Mouse (Mus musculus) kidney, embryonic 14.5 days (tissue): ENCODE measurements at regions not wholly inside any gene's neighbourhood (a gene's known extent, or its start where the extent isn't known, plus 50 kb on each side); places are given as distances from the start of the nearest gene placed in this dataset.

Experiments
- ATAC-seq: fragments of 200-750 bp; cut with Nextera tagmentation; 2 replicates; pipeline ENCODE4 v1.8.0; 2017; ENCODE audit warnings: moderate number of reproducible peaks, mild to moderate bottlenecking, moderate TSS enrichment, moderate library complexity; ENCODE audit not compliant: low FRiP score, low TSS enrichment
- H3K27ac ChIP-seq: fragments of 300-500 bp; sonication (generic); 2 replicates; pipeline ENCODE4 v1.5.1; 2014; ENCODE audit warnings: low read depth, mild to moderate bottlenecking, low read length, moderate library complexity, mixed read lengths
- H3K27me3 ChIP-seq: fragments of 300-500 bp; sonication (generic); 2 replicates; pipeline ENCODE4 v1.6.1; 2014; ENCODE audit warnings: mild to moderate bottlenecking, low read length; ENCODE audit not compliant: control insufficient read depth, insufficient read depth
- H3K36me3 ChIP-seq: fragments of 300-500 bp; sonication (generic); 2 replicates; pipeline ENCODE4 v1.6.1; 2014; ENCODE audit warnings: low read length, mixed read lengths; ENCODE audit not compliant: control insufficient read depth, insufficient read depth
- H3K4me1 ChIP-seq: fragments of 300-500 bp; sonication (generic); 2 replicates; pipeline ENCODE4 v1.6.1; 2014; ENCODE audit warnings: low read length, mixed read lengths; ENCODE audit not compliant: control insufficient read depth, insufficient read depth
- H3K4me2 ChIP-seq: fragments of 300-500 bp; sonication (generic); replicated peaks from 2 replicates; pipeline ENCODE4 v1.6.1; 2014; ENCODE audit warnings: low read depth, mild to moderate bottlenecking, low read length
- H3K4me3 ChIP-seq: fragments of 300-500 bp; sonication (generic); 2 replicates; pipeline ENCODE4 v1.5.1; 2014; ENCODE audit warnings: mild to moderate bottlenecking, low read length
- H3K9ac ChIP-seq: fragments of 300-500 bp; sonication (generic); 2 replicates; pipeline ENCODE4 v1.6.1; 2014; ENCODE audit warnings: low read depth, mild to moderate bottlenecking, low read length, moderate library complexity
- H3K9me3 ChIP-seq: fragments of 300-500 bp; sonication (generic); 2 replicates; pipeline ENCODE4 v1.6.1; 2016; ENCODE audit warnings: low read length; ENCODE audit not compliant: control insufficient read depth
- WGBS: fragments of 180-500 bp; shearing (Covaris S2); extraction: QIAGEN DNeasy Blood & Tissue Kit; methylation state at CpG from one replicate; pipeline ENCODE4 v1.1.7; 2014; 5-methylcytosine and 5-hydroxymethylcytosine counted together

GRCm38 (mm10) chr13:97498981-97499380, 258.1 kb downstream of the Enc1 start:
- Histone ChIP-seq H3K9me3 (no peaks in the 10 kb centered on the region), H3K27me3 (no peaks in the 10 kb centered on the region), H3K4me1 (no peaks in the 10 kb centered on the region), H3K4me3 (no peak overlapping the region), H3K4me2 (no peak overlapping the region), H3K9ac (no peak overlapping the region), H3K27ac (no peak overlapping the region), H3K36me3 (no peaks in the 10 kb centered on the region)
- 89% methylated on average over 5 of the region's 5 CpGs for WGBS
- no peak for ATAC-seq

DNA sequence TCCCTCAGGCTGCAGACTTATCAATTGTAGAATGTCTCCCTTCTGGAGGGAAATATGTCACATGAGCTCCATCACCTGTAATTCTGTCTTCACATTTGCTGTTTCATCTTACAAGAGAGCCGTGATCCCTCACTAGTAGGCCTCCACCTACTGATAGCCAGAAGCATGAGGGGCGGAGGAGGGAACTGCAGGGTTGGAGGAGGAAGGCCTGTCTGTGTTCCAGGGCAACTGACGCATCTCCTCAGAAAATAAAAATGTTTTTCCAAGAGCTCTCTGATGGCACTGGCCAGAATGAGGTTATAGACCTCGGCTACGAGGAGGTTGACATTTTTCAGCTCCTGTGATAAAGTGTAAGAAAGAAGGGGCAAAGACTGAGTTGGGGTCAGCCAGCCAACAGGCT, 257.0 kb downstream of the Enc1 start:
- no peak overlapping the region for H3K4me3 ChIP-seq
- H3K9ac ChIP-seq, result no peak overlapping the region
- no peak overlapping the region for H3K27ac ChIP-seq
- H3K36me3 ChIP-seq, result no peaks in the 10 kb centered on the region
- 0 out of 2 replicates have a peak, but pooled peaks cover under 1% of the 10 kb centered on the region for H3K4me1 ChIP-seq
- no peak for ATAC-seq
- no peak overlapping the region for H3K4me2 ChIP-seq
- no peaks in the 10 kb centered on the region for H3K9me3 ChIP-seq
- WGBS, result 48% methylated on average over 5 of the region's 5 CpGs
- H3K27me3 ChIP-seq, result no peaks in the 10 kb centered on the region

GRCm38 (mm10) chr13:97494770-97495169, 253.9 kb downstream of the Enc1 start:
- Histone ChIP-seq H3K9ac (no peak overlapping the region), H3K4me1 (peaks cover 6% of the 10 kb centered on the region; the same call in 1 of the 2 replicates), H3K36me3 (no peaks in the 10 kb centered on the region), H3K9me3 (no peaks in the 10 kb centered on the region), H3K4me2 (no peak overlapping the region), H3K27ac (no peak overlapping the region), H3K4me3 (no peak overlapping the region), H3K27me3 (no peaks in the 10 kb centered on the region)
- no peak for ATAC-seq
- WGBS, result 83% methylated on average over 2 of the region's 2 CpGs

GRCm38 (mm10) chr13:97493836-97494235, 252.9 kb downstream of the Enc1 start:
- no peak overlapping the region for H3K27ac ChIP-seq
- WGBS, result 77% methylated on average over 7 of the region's 7 CpGs
- no peak overlapping the region for H3K4me3 ChIP-seq
- ATAC-seq, result no peak
- H3K9me3 ChIP-seq, result no peaks in the 10 kb centered on the region
- peaks cover 6% of the 10 kb centered on the region; the same call in 1 of the 2 replicates for H3K4me1 ChIP-seq
- no peak overlapping the region for H3K9ac ChIP-seq
- no peaks in the 10 kb centered on the region for H3K36me3 ChIP-seq
- no peak overlapping the region for H3K4me2 ChIP-seq
- no peaks in the 10 kb centered on the region for H3K27me3 ChIP-seq

- Histone ChIP-seq H3K4me3 (no peak overlapping the region), H3K9me3 (no peaks in the 10 kb centered on the region), H3K4me1 (peaks cover 12% of the 10 kb centered on the region), H3K36me3 (no peaks in the 10 kb centered on the region), H3K9ac (no peak overlapping the region), H3K27me3 (no peaks in the 10 kb centered on the region), H3K27ac (no peak overlapping the region), H3K4me2 (no peak overlapping the region)
- 82% methylated on average over 17 of the region's 20 CpGs for WGBS
- ATAC-seq, result no peak
Measured at GRCm38 (mm10) chr13:97492958-97493735, 252.2 kb downstream of the Enc1 start.

DNA sequence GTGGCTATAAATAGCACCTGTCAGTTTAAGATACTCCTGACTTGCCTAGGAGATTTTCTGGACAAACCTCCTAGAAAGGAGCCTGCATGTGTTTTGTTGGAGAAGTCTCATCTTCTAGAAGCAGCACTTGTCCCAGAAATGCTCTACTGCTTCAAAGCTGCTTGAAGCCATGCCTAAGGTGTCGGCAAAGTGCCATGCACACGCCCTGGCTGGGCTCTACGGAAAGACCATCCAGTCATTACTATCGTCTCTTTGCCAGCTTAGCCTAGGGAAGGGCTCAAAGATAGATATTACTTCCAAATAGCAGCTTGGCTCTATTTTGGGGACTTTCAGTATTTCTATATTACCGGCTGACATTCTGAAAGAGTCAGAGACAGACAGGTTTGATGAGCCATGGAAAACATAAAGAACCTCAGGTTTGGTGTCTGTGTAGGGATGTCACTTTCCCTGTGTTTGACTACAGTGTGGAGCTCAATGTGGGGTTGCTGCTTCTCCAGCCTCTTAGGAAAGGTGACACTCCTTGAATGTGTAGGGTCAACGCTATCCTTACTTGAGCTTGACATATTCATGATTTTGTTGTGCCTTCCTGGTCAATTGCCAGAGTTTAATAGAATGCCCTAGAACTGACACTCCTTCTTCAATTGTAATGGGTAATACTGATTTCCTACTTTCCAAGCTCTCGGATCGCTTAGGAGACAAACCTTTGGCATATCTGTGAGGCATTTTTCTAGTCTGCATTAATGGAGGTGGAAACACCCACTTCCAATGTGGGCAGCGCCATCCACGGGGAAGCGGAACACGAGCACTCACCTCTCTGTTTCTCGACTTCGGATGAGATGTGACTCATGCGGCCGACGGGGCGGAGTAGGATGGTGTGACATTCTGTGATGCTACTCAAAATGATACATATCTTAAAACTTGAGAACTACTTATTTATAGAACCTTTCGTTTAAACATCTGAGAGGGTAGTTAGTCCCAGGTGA, 251.3 kb downstream of the Enc1 start:
- no peak overlapping the region for H3K4me3 ChIP-seq
- H3K9me3 ChIP-seq, result no peaks in the 10 kb centered on the region
- no peak for ATAC-seq
- no peak overlapping the region for H3K27ac ChIP-seq
- H3K36me3 ChIP-seq, result no peaks in the 10 kb centered on the region
- no peaks in the 10 kb centered on the region; the same call in 1 of the 2 replicates for H3K27me3 ChIP-seq
- peaks cover 17% of the 10 kb centered on the region for H3K4me1 ChIP-seq
- WGBS, result 87% methylated on average over 19 of the region's 19 CpGs
- H3K9ac ChIP-seq, result no peak overlapping the region
- H3K4me2 ChIP-seq, result no peak overlapping the region

- Histone ChIP-seq H3K9me3 (no peaks in the 10 kb centered on the region), H3K4me2 (no peak overlapping the region), H3K9ac (no peak overlapping the region), H3K27ac (no peak overlapping the region), H3K4me1 (peaks cover 17% of the 10 kb centered on the region), H3K27me3 (no peaks in the 10 kb centered on the region; the same call in 1 of the 2 replicates), H3K4me3 (no peak overlapping the region), H3K36me3 (no peaks in the 10 kb centered on the region)
- 63% methylated on average over 7 of the region's 7 CpGs for whole genome bisulfite sequencing
- ATAC-seq, result no peak
Measured at GRCm38 (mm10) chr13:97490131-97490530, 249.2 kb downstream of the Enc1 start.

- Histone ChIP-seq H3K27ac (no peak overlapping the region), H3K36me3 (no peaks in the 10 kb centered on the region), H3K4me3 (no peak overlapping the region), H3K27me3 (no peaks in the 10 kb centered on the region; the same call in 1 of the 2 replicates), H3K4me1 (peaks cover 17% of the 10 kb centered on the region), H3K9me3 (no peaks in the 10 kb centered on the region), H3K9ac (no peak overlapping the region), H3K4me2 (no peak overlapping the region)
- ATAC-seq, result no peak
- WGBS, result 70% methylated on average over 4 of the region's 4 CpGs
Measured at GRCm38 (mm10) chr13:97489721-97490120, 248.8 kb downstream of the Enc1 start.

DNA sequence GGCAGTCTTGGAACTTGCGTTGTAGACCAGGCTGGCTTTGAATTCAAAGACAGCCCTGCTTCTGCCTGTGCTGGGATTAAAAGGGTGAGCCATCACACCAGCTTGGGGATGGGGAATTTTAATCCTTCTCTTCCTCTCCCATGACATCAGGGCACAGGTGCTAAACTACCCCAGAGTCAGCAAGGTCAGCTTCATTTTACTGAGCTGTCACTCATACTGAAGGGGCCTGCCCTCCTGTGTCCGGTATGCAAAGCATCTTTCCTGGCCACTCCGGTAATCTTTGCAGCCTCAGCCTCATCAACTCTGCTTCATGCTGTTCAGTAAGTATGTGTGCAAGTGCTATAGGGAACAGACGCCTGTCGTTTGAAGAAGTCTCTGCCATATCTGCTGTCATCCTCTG, 248.1 kb downstream of the Enc1 start:
- 43% methylated on average over 5 of the region's 5 CpGs for WGBS
- ATAC-seq, result no peak

More for the DNA sequence above, 248.1 kb downstream of the Enc1 start:
- H3K4me3 ChIP-seq, result no peak overlapping the region
- no peak overlapping the region for H3K9ac ChIP-seq
- H3K36me3 ChIP-seq, result no peaks in the 10 kb centered on the region
- peaks cover 17% of the 10 kb centered on the region for H3K4me1 ChIP-seq
- no peaks in the 10 kb centered on the region; the same call in 1 of the 2 replicates for H3K27me3 ChIP-seq
- no peaks in the 10 kb centered on the region for H3K9me3 ChIP-seq
- no peak overlapping the region for H3K4me2 ChIP-seq
- no peak overlapping the region for H3K27ac ChIP-seq
